26 mouse cellular contexts compared by ENCODE assay signal in genomic region chr12:32482777-32483176, GRCm38 (mm10).
DNase-seq lines count a peak whose midpoint lies in the region; ATAC-seq and TF ChIP-seq lines count a peak whose summit lies in the region.
"Had no signal": no experiment of that assay in that cellular context is flagged by ENCODE, and none has a peak within 500 bp of the region (broad histone marks: within the 10 kb centered on the region; RNA-seq: fewer than 3 reads in every experiment).

No protein-coding gene starts in this region.

- H3K9me3 ChIP-seq in intestine, embryonic 16.5 days (ENCODE audit: control insufficient read depth, low read length), result no peaks in the 10 kb centered on the region
- H3K9me3 ChIP-seq in stomach, postnatal 0 days (ENCODE audit: control insufficient read depth, low read length), result no peaks in the 10 kb centered on the region
- H3K9me3 ChIP-seq: embryonic facial prominence, embryonic 12.5 days; embryonic facial prominence, embryonic 15.5 days; heart, embryonic 15.5 days; hindbrain, embryonic 10.5 days; hindbrain, embryonic 13.5 days had no signal

- H3K79me2 ChIP-seq in liver, adult 2 months (ENCODE audit: control insufficient read depth, insufficient read depth, low read length), result no peaks in the 10 kb centered on the region

- H3K36me3 ChIP-seq in liver, adult 2 months (ENCODE audit: control insufficient read depth, insufficient read depth, low read length), result no peaks in the 10 kb centered on the region
- no peaks in the 10 kb centered on the region for H3K36me3 ChIP-seq in intestine, embryonic 16.5 days (ENCODE audit: control insufficient read depth, insufficient read depth, low read length)
- no peaks in the 10 kb centered on the region for H3K36me3 ChIP-seq in small intestine, adult 2 months (ENCODE audit: control insufficient read depth, insufficient read depth, low read length)
- H3K36me3 ChIP-seq in stomach, postnatal 0 days (ENCODE audit: control insufficient read depth, insufficient read depth, low read length), result no peaks in the 10 kb centered on the region
- H3K36me3 ChIP-seq: embryonic facial prominence, embryonic 12.5 days; embryonic facial prominence, embryonic 15.5 days; heart, embryonic 15.5 days; hindbrain, embryonic 10.5 days; hindbrain, embryonic 13.5 days had no signal

- DNase-seq in liver, adult 2 months (ENCODE audit: extremely low read depth, low read depth, low spot score), result peak; percentile 18
- no peak for DNase-seq in liver
- DNase-seq in stomach, postnatal 0 days (ENCODE audit: low spot score), result no peak
- DNase-seq in layer of hippocampus, postnatal 14 days (ENCODE audit: low spot score in 2 of 2), result no peak
- DNase-seq in embryo, embryonic 10.5 days (ENCODE audit: low spot score), result no peak
- no peak for DNase-seq in adrenal gland, adult (ENCODE audit: inconsistent age in 2 of 2, low spot score in 1 of 2)
- DNase-seq: adrenal gland, postnatal 10 days; adrenal gland, postnatal 36 days; cerebellum, adult 18-20 months; cerebellum, adult 9-10 months; cerebellum, postnatal 14 days; forebrain, postnatal 0 days; gastrocnemius, adult 2 months; gastrocnemius, postnatal 14 days; heart, postnatal 10 days; heart, postnatal 36 days had no signal

- TF ChIP-seq CTCF in liver, adult 2 months (IDR thresholded peaks at IDR 0.05; ENCODE audit: low read depth, low read length), result no peak
- TF ChIP-seq CTCF in small intestine, adult 2 months (IDR thresholded peaks at IDR 0.05; ENCODE audit: extremely low read depth, insufficient read length, insufficient replicate concordance, low read depth, low read length), result no peak
- no peak for TF ChIP-seq CTCF in stomach, postnatal 0 days (IDR thresholded peaks at IDR 0.05; ENCODE audit: low read depth)

- H3K9ac ChIP-seq in liver, adult 2 months (ENCODE audit: low read depth, low read length), result no peak overlapping the region
- H3K9ac ChIP-seq in intestine, embryonic 16.5 days (ENCODE audit: low read depth, low read length), result no peak overlapping the region
- H3K9ac ChIP-seq in stomach, postnatal 0 days (ENCODE audit: low read length), result no peak overlapping the region
- H3K9ac ChIP-seq: embryonic facial prominence, embryonic 12.5 days; embryonic facial prominence, embryonic 15.5 days; forebrain, postnatal 0 days; heart, embryonic 15.5 days; hindbrain, embryonic 13.5 days had no signal

- no peak overlapping the region for H3K4me2 ChIP-seq in intestine, embryonic 16.5 days (ENCODE audit: low read depth, low read length)
- H3K4me2 ChIP-seq in stomach, postnatal 0 days (replicated peaks; ENCODE audit: low read depth), result no peak overlapping the region
- H3K4me2 ChIP-seq: embryonic facial prominence, embryonic 12.5 days; embryonic facial prominence, embryonic 15.5 days; heart, embryonic 11.5 days; heart, embryonic 15.5 days; hindbrain, embryonic 13.5 days had no signal

- H3K4me3 ChIP-seq in liver, adult 2 months (ENCODE audit: insufficient read depth, low read depth, low read length), result no peak overlapping the region
- no peak overlapping the region for H3K4me3 ChIP-seq in intestine, embryonic 16.5 days (ENCODE audit: low read length)
- no peak overlapping the region for H3K4me3 ChIP-seq in small intestine, adult 2 months (ENCODE audit: low read depth, low read length)
- no peak overlapping the region for H3K4me3 ChIP-seq in stomach, postnatal 0 days (ENCODE audit: low read depth, low read length)
- H3K4me3 ChIP-seq: embryonic facial prominence, embryonic 12.5 days; embryonic facial prominence, embryonic 15.5 days; gastrocnemius, adult 2 months; heart, embryonic 15.5 days; hindbrain, embryonic 10.5 days; hindbrain, embryonic 13.5 days had no signal

- no peak for TF ChIP-seq EP300 in stomach, postnatal 0 days (optimal IDR thresholded peaks at IDR 0.05)

- no peak overlapping the region for H3K27ac ChIP-seq in liver, adult 2 months (replicated peaks; ENCODE audit: insufficient read depth, low read depth, low read length)
- no peak overlapping the region for H3K27ac ChIP-seq in intestine, embryonic 16.5 days (ENCODE audit: low read length)
- 0 out of 2 replicates have a peak overlapping the region, but pooled peaks have one; percentile 60 for H3K27ac ChIP-seq in small intestine, adult 2 months (ENCODE audit: insufficient read depth, low read depth, low read length)
- H3K27ac ChIP-seq in stomach, postnatal 0 days (replicated peaks), result no peak overlapping the region
- H3K27ac ChIP-seq: embryonic facial prominence, embryonic 12.5 days; embryonic facial prominence, embryonic 15.5 days; gastrocnemius, adult 2 months; heart, embryonic 15.5 days; hindbrain, embryonic 10.5 days; hindbrain, embryonic 13.5 days had no signal

- TF ChIP-seq POLR2A in liver, adult 2 months (IDR thresholded peaks at IDR 0.05; ENCODE audit: extremely low read depth, insufficient read depth, low read length), result no peak
- no peak for TF ChIP-seq POLR2A in small intestine, adult 2 months (IDR thresholded peaks at IDR 0.05; ENCODE audit: low read depth, low read length)

- H3K4me1 ChIP-seq in liver, adult 2 months (ENCODE audit: control insufficient read depth, insufficient read depth, low read length), result peaks cover under 1% of the 10 kb centered on the region
- H3K4me1 ChIP-seq in intestine, embryonic 16.5 days (ENCODE audit: control insufficient read depth, insufficient read depth, low read length), result peaks cover 3% of the 10 kb centered on the region
- H3K4me1 ChIP-seq in small intestine, adult 2 months (ENCODE audit: control insufficient read depth, insufficient read depth, insufficient read length, low read length), result peaks cover 14% of the 10 kb centered on the region
- 0 out of 2 replicates have a peak, but pooled peaks cover 2% of the 10 kb centered on the region for H3K4me1 ChIP-seq in stomach, postnatal 0 days (replicated peaks; ENCODE audit: control insufficient read depth, insufficient read depth)
- H3K4me1 ChIP-seq: embryonic facial prominence, embryonic 12.5 days; embryonic facial prominence, embryonic 15.5 days; hindbrain, embryonic 10.5 days; hindbrain, embryonic 13.5 days had no signal

- peak; percentile 96 for ATAC-seq in intestine, embryonic 16.5 days
- ATAC-seq in stomach, postnatal 0 days (ENCODE audit: low FRiP score, low TSS enrichment), result peak; percentile 48; the same call in 1 of the 2 replicates
- ATAC-seq: activated CD4-positive, CD25-positive, alpha-beta regulatory T cell, adult 4 months; forebrain, embryonic 14.5 days; forebrain, postnatal 0 days had no signal

- H3K27me3 ChIP-seq in liver, adult 2 months (ENCODE audit: control insufficient read depth, insufficient read depth, low read length), result no peaks in the 10 kb centered on the region
- no peaks in the 10 kb centered on the region for H3K27me3 ChIP-seq in intestine, embryonic 16.5 days (replicated peaks; ENCODE audit: control insufficient read depth, insufficient read depth, low read length)
- H3K27me3 ChIP-seq in small intestine, adult 2 months (ENCODE audit: control insufficient read depth, insufficient read depth, low read length), result no peaks in the 10 kb centered on the region
- no peaks in the 10 kb centered on the region for H3K27me3 ChIP-seq in stomach, postnatal 0 days (ENCODE audit: control insufficient read depth, insufficient read depth, low read length)
- H3K27me3 ChIP-seq: embryonic facial prominence, embryonic 12.5 days; embryonic facial prominence, embryonic 15.5 days; heart, embryonic 15.5 days; hindbrain, embryonic 13.5 days had no signal
